11 mouse cellular contexts compared by ENCODE assay signal in genomic region chr1:127262170-127262837, GRCm38 (mm10). TPM values are rescaled to one million over a fixed set of nuclear protein-coding genes. Genes with fewer than 3 reads are reported as not detected.
DNase-seq lines count a peak whose midpoint lies in the region; ATAC-seq and TF ChIP-seq lines count a peak whose summit lies in the region.
"Had no signal": no experiment of that assay in that cellular context is flagged by ENCODE, and none has a peak within 500 bp of the region (broad histone marks: within the 10 kb centered on the region; RNA-seq: fewer than 3 reads in every experiment).

No protein-coding gene starts in this region.

- H3K9me3 ChIP-seq in heart, embryonic 10.5 days: no peaks in the 10 kb centered on the region
- no peaks in the 10 kb centered on the region for H3K9me3 ChIP-seq in heart, embryonic 12.5 days (replicated peaks)
- H3K9me3 ChIP-seq in hindbrain, postnatal 0 days (ENCODE audit: low read length): no peaks in the 10 kb centered on the region
- no peaks in the 10 kb centered on the region for H3K9me3 ChIP-seq in midbrain, embryonic 11.5 days (ENCODE audit: control insufficient read depth, low read length)
- H3K9me3 ChIP-seq: neural tube, embryonic 12.5 days had no signal

- peaks cover 26% of the 10 kb centered on the region for H3K4me1 ChIP-seq in heart, embryonic 10.5 days
- H3K4me1 ChIP-seq in heart, embryonic 12.5 days (replicated peaks): peaks cover 22% of the 10 kb centered on the region
- H3K4me1 ChIP-seq in hindbrain, postnatal 0 days (ENCODE audit: insufficient read depth, low read length): peaks cover 4% of the 10 kb centered on the region; the same call in 1 of the 2 replicates
- H3K4me1 ChIP-seq in midbrain, embryonic 11.5 days (ENCODE audit: control insufficient read depth, insufficient read depth, low read length): peaks cover 19% of the 10 kb centered on the region

- H3K36me3 ChIP-seq in heart, embryonic 10.5 days: no peaks in the 10 kb centered on the region
- H3K36me3 ChIP-seq in heart, embryonic 12.5 days: no peaks in the 10 kb centered on the region
- no peaks in the 10 kb centered on the region for H3K36me3 ChIP-seq in hindbrain, postnatal 0 days (ENCODE audit: insufficient read depth, low read length)
- no peaks in the 10 kb centered on the region for H3K36me3 ChIP-seq in midbrain, embryonic 11.5 days (ENCODE audit: control insufficient read depth, insufficient read depth, low read length)
- H3K36me3 ChIP-seq: neural tube, embryonic 12.5 days had no signal

- 49% methylated on average over 13 of the region's 13 CpGs for WGBS in heart, embryonic 10.5 days
- 50% methylated on average over 13 of the region's 13 CpGs for WGBS in heart, embryonic 12.5 days
- 64% methylated on average over 13 of the region's 13 CpGs for WGBS in hindbrain, postnatal 0 days
- 77% methylated on average over 13 of the region's 13 CpGs for WGBS in midbrain, embryonic 11.5 days

- H3K9ac ChIP-seq in heart, embryonic 12.5 days: no peak overlapping the region
- H3K9ac ChIP-seq in hindbrain, postnatal 0 days (replicated peaks; ENCODE audit: low read length): no peak overlapping the region
- no peak overlapping the region for H3K9ac ChIP-seq in midbrain, embryonic 11.5 days (ENCODE audit: low read length)
- H3K9ac ChIP-seq: neural tube, embryonic 12.5 days had no signal

- intact Hi-C loops in gastrocnemius, postnatal 36 days (cut with DNase I): no loop called here

- no peaks in the 10 kb centered on the region for H3K27me3 ChIP-seq in heart, embryonic 10.5 days (ENCODE audit: insufficient read depth, poor library complexity, severe bottlenecking)
- no peaks in the 10 kb centered on the region for H3K27me3 ChIP-seq in heart, embryonic 12.5 days (replicated peaks)
- H3K27me3 ChIP-seq in hindbrain, postnatal 0 days (ENCODE audit: insufficient read depth, low read length): no peaks in the 10 kb centered on the region
- no peaks in the 10 kb centered on the region for H3K27me3 ChIP-seq in midbrain, embryonic 11.5 days (ENCODE audit: control insufficient read depth, insufficient read depth, low read length)
- H3K27me3 ChIP-seq: neural tube, embryonic 12.5 days had no signal

- no peak for TF ChIP-seq POLR2A in brain, embryonic 14.5 days (IDR thresholded peaks at IDR 0.05; ENCODE audit: borderline replicate concordance, extremely low read depth, insufficient read depth, insufficient read length, poor library complexity, severe bottlenecking)

- TF ChIP-seq CTCF in brain, embryonic 14.5 days (IDR thresholded peaks at IDR 0.05; ENCODE audit: borderline replicate concordance, extremely low read depth, insufficient read depth, insufficient read length): no peak
- TF ChIP-seq CTCF in hindbrain, postnatal 0 days (IDR thresholded peaks at IDR 0.05; ENCODE audit: low read depth): 0 out of 2 replicates have a peak, but pooled peaks have one; percentile 9

- ATAC-seq in heart, embryonic 12.5 days (ENCODE audit: insufficient number of reproducible peaks, low FRiP score): no peak
- no peak for ATAC-seq in hindbrain, postnatal 0 days
- ATAC-seq in midbrain, embryonic 11.5 days (ENCODE audit: low FRiP score): no peak
- ATAC-seq: lung, postnatal 0 days had no signal

- H3K4me2 ChIP-seq in heart, embryonic 12.5 days: no peak overlapping the region
- H3K4me2 ChIP-seq in hindbrain, postnatal 0 days (ENCODE audit: low read depth, low read length): no peak overlapping the region
- no peak overlapping the region for H3K4me2 ChIP-seq in midbrain, embryonic 11.5 days
- H3K4me2 ChIP-seq: neural tube, embryonic 12.5 days had no signal

- no peak overlapping the region for H3K4me3 ChIP-seq in heart, embryonic 10.5 days
- H3K4me3 ChIP-seq in heart, embryonic 12.5 days: no peak overlapping the region
- H3K4me3 ChIP-seq in hindbrain, postnatal 0 days (ENCODE audit: low read length): no peak overlapping the region
- H3K4me3 ChIP-seq in midbrain, embryonic 11.5 days (ENCODE audit: low read depth, low read length): no peak overlapping the region
- H3K4me3 ChIP-seq: neural tube, embryonic 12.5 days had no signal

- H3K27ac ChIP-seq in heart, embryonic 10.5 days: peak overlapping the region; percentile 64
- no peak overlapping the region for H3K27ac ChIP-seq in heart, embryonic 12.5 days (ENCODE audit: poor library complexity, severe bottlenecking)
- peak overlapping the region; percentile 42 for H3K27ac ChIP-seq in hindbrain, postnatal 0 days
- H3K27ac ChIP-seq in midbrain, embryonic 11.5 days (ENCODE audit: low read depth, low read length): peak overlapping the region; percentile 27; the same call in 1 of the 2 replicates
- H3K27ac ChIP-seq: neural tube, embryonic 12.5 days had no signal

- no peak for DNase-seq in heart, embryonic 10.5 days (ENCODE audit: low spot score)
- DNase-seq in brain, embryonic 14.5 days (ENCODE audit: low read depth): peak; percentile 64
- peak; percentile 64 for DNase-seq in hindbrain, postnatal 0 days (ENCODE audit: low spot score)
- no peak for DNase-seq in midbrain, embryonic 11.5 days (ENCODE audit: low spot score, missing footprints)
- no peak for DNase-seq in gastrocnemius, postnatal 36 days
- DNase-seq in urinary bladder, postnatal 36 days (ENCODE audit: low spot score in 2 of 2): no peak
- no peak for DNase-seq in layer of hippocampus, postnatal 10 days (ENCODE audit: low spot score in 2 of 2)
- DNase-seq: spleen, adult 18-20 months had no signal

RNA-seq across cellular contexts. Expression of gene Mgat5, which starts 57.5 kb away (rescaled TPM):
- 3.2 and 3.5 TPM in 2 replicates for polyA plus RNA-seq in heart, embryonic 10.5 days (2016; fragmentation: Nextera tagmentation; extraction: Ambion mirVana)
- 4.1 and 4.3 TPM in 2 replicates for polyA plus RNA-seq in heart, embryonic 12.5 days (2016; fragmentation: Nextera tagmentation; extraction: Ambion mirVana)
- polyA plus RNA-seq in brain, embryonic 14.5 days (2012; rRNA removed): 17.0 and 29.3 TPM in 2 replicates
- total RNA-seq in hindbrain, postnatal 0 days (2014; rRNA removed): 49.3 and 63.3 TPM in 2 replicates
- polyA plus RNA-seq in hindbrain, postnatal 0 days (2015; fragmentation: Nextera tagmentation; extraction: Ambion mirVana): 13.3 and 14.8 TPM in 2 replicates
- polyA plus RNA-seq in midbrain, embryonic 11.5 days (2014; fragmentation: Nextera tagmentation; extraction: Ambion mirVana): 6.9 and 7.9 TPM in 2 replicates
- 1 to 10 TPM; 1.1 to 1.2 TPM for total RNA-seq in gastrocnemius, postnatal 36 days (2021)
- 10 to 100 TPM; 45.2 to 51.6 TPM for total RNA-seq in layer of hippocampus, postnatal 10 days (2021)

Comparison
In these comparisons a context has a peak if more than half of its experiments do, and no peak if none do; other contexts are left out.
1. DNase-seq: peak in brain, embryonic 14.5 days (single experiment) and hindbrain, postnatal 0 days (single experiment); none in heart, embryonic 10.5 days (single experiment), midbrain, embryonic 11.5 days (single experiment), gastrocnemius, postnatal 36 days (0 of 2), urinary bladder, postnatal 36 days (0 of 2) and layer of hippocampus, postnatal 10 days (0 of 2).